Mouse (Mus musculus): ENCODE results near the gene Cwc25. TPM values are rescaled to one million over a fixed set of nuclear protein-coding genes. Genes with fewer than 3 reads are reported as not detected.

Cwc25 gene
- polyA plus RNA-seq, 1 experiment from 2014 or later, result 19.5 TPM

GRCm38 (mm10) chr11:97781832-97782563, 15.6 kb upstream of the Cwc25 start, which contains the start of gene Rpl23:
Gene Rpl23 (minus strand): TSS chr11:97782437.
- Histone ChIP-seq H3K36me3 (ENCODE audit: control insufficient read depth, insufficient read depth, low read length) (peaks cover 17% of the 10 kb centered on the region), H3K27me3 (ENCODE audit: control insufficient read depth, insufficient read depth, low read length) (no peaks in the 10 kb centered on the region), H3K4me2 (ENCODE audit: low read depth, low read length, severe bottlenecking) (peak within 1 kb of the TSS; percentile 74), H3K9ac (ENCODE audit: low read length) (peak within 1 kb of the TSS; percentile 98), H3K9me3 (ENCODE audit: control insufficient read depth, low read length) (no peaks in the 10 kb centered on the region), H3K4me3 (ENCODE audit: low read depth, low read length) (peak within 1 kb of the TSS; percentile 96), H3K4me1 (replicated peaks; ENCODE audit: control insufficient read depth, insufficient read depth, low read length) (peaks cover 7% of the 10 kb centered on the region; the same call in 1 of the 2 replicates), H3K27ac (ENCODE audit: low read depth, low read length) (peak within 1 kb of the TSS; percentile 90)
- ATAC-seq (replicated peaks; ENCODE audit: low FRiP score) (peak; percentile 96), DNase-seq (ENCODE audit: low spot score) (peak; percentile 100)
- WGBS, result under 1% methylated on average over 67 of the region's 67 CpGs

GRCm38 (mm10) chr11:97781478-97781831, 15.1 kb upstream of the Cwc25 start:
- H3K4me3 ChIP-seq (ENCODE audit: low read depth, low read length), result peak overlapping the region; percentile 96
- H3K9ac ChIP-seq (ENCODE audit: low read length), result peak overlapping the region; percentile 98
- H3K4me1 ChIP-seq (replicated peaks; ENCODE audit: control insufficient read depth, insufficient read depth, low read length), result peaks cover 7% of the 10 kb centered on the region; the same call in 1 of the 2 replicates
- peak overlapping the region; percentile 90; the same call in 1 of the 2 replicates for H3K27ac ChIP-seq (ENCODE audit: low read depth, low read length)
- H3K27me3 ChIP-seq (ENCODE audit: control insufficient read depth, insufficient read depth, low read length), result no peaks in the 10 kb centered on the region
- H3K9me3 ChIP-seq (ENCODE audit: control insufficient read depth, low read length), result no peaks in the 10 kb centered on the region
- WGBS, result 2% methylated on average over 11 of the region's 11 CpGs
- DNase-seq (ENCODE audit: low spot score), result no peak
- peaks cover 17% of the 10 kb centered on the region for H3K36me3 ChIP-seq (ENCODE audit: control insufficient read depth, insufficient read depth, low read length)
- H3K4me2 ChIP-seq (ENCODE audit: low read depth, low read length, severe bottlenecking), result peak overlapping the region; percentile 74
- ATAC-seq (replicated peaks; ENCODE audit: low FRiP score), result no peak

- Histone ChIP-seq H3K9ac (ENCODE audit: low read length) (no peak overlapping the region), H3K4me1 (replicated peaks; ENCODE audit: control insufficient read depth, insufficient read depth, low read length) (peaks cover 7% of the 10 kb centered on the region; the same call in 1 of the 2 replicates), H3K27me3 (ENCODE audit: control insufficient read depth, insufficient read depth, low read length) (no peaks in the 10 kb centered on the region), H3K4me2 (ENCODE audit: low read depth, low read length, severe bottlenecking) (0 out of 2 replicates have a peak overlapping the region, but pooled peaks have one; percentile 15), H3K36me3 (ENCODE audit: control insufficient read depth, insufficient read depth, low read length) (peaks cover 17% of the 10 kb centered on the region), H3K27ac (ENCODE audit: low read depth, low read length) (no peak overlapping the region), H3K9me3 (ENCODE audit: control insufficient read depth, low read length) (no peaks in the 10 kb centered on the region), H3K4me3 (ENCODE audit: low read depth, low read length) (no peak overlapping the region)
- no peak for ATAC-seq (replicated peaks; ENCODE audit: low FRiP score)
- DNase-seq (ENCODE audit: low spot score), result no peak
- WGBS, result 87% methylated on average over 2 of the region's 2 CpGs
Measured at GRCm38 (mm10) chr11:97779968-97780701, 13.8 kb upstream of the Cwc25 start.

GRCm38 (mm10) chr11:97778918-97779317, 12.6 kb upstream of the Cwc25 start:
- Histone ChIP-seq H3K4me1 (replicated peaks; ENCODE audit: control insufficient read depth, insufficient read depth, low read length) (peaks cover 7% of the 10 kb centered on the region; the same call in 1 of the 2 replicates), H3K9ac (ENCODE audit: low read length) (no peak overlapping the region), H3K9me3 (ENCODE audit: control insufficient read depth, low read length) (no peaks in the 10 kb centered on the region), H3K27ac (ENCODE audit: low read depth, low read length) (no peak overlapping the region), H3K4me3 (ENCODE audit: low read depth, low read length) (no peak overlapping the region), H3K27me3 (ENCODE audit: control insufficient read depth, insufficient read depth, low read length) (no peaks in the 10 kb centered on the region), H3K36me3 (ENCODE audit: control insufficient read depth, insufficient read depth, low read length) (peaks cover 17% of the 10 kb centered on the region), H3K4me2 (ENCODE audit: low read depth, low read length, severe bottlenecking) (no peak overlapping the region)
- DNase-seq (ENCODE audit: low spot score), result no peak
- WGBS, result 96% methylated on average over 1 of the region's 1 CpGs
- no peak for ATAC-seq (replicated peaks; ENCODE audit: low FRiP score)

- Histone ChIP-seq H3K27me3 (ENCODE audit: control insufficient read depth, insufficient read depth, low read length) (no peaks in the 10 kb centered on the region), H3K9me3 (ENCODE audit: control insufficient read depth, low read length) (no peaks in the 10 kb centered on the region), H3K9ac (ENCODE audit: low read length) (no peak overlapping the region), H3K4me3 (ENCODE audit: low read depth, low read length) (no peak overlapping the region), H3K36me3 (ENCODE audit: control insufficient read depth, insufficient read depth, low read length) (peaks cover 17% of the 10 kb centered on the region), H3K4me1 (replicated peaks; ENCODE audit: control insufficient read depth, insufficient read depth, low read length) (peaks cover 7% of the 10 kb centered on the region; the same call in 1 of the 2 replicates), H3K4me2 (ENCODE audit: low read depth, low read length, severe bottlenecking) (no peak overlapping the region), H3K27ac (ENCODE audit: low read depth, low read length) (no peak overlapping the region)
- 43% methylated on average over 2 of the region's 2 CpGs for WGBS
- peak; percentile 58 for DNase-seq (ENCODE audit: low spot score)
- no peak for ATAC-seq (replicated peaks; ENCODE audit: low FRiP score)
Measured at GRCm38 (mm10) chr11:97777129-97777529, 10.8 kb upstream of the Cwc25 start.

- no peaks in the 10 kb centered on the region for H3K27me3 ChIP-seq (ENCODE audit: control insufficient read depth, insufficient read depth, low read length)
- H3K27ac ChIP-seq (ENCODE audit: low read depth, low read length), result no peak overlapping the region
- H3K9me3 ChIP-seq (ENCODE audit: control insufficient read depth, low read length), result no peaks in the 10 kb centered on the region
- no peak for ATAC-seq (replicated peaks; ENCODE audit: low FRiP score)
- H3K4me3 ChIP-seq (ENCODE audit: low read depth, low read length), result no peak overlapping the region
- H3K4me1 ChIP-seq (replicated peaks; ENCODE audit: control insufficient read depth, insufficient read depth, low read length), result peaks cover 7% of the 10 kb centered on the region; the same call in 1 of the 2 replicates
- DNase-seq (ENCODE audit: low spot score), result no peak
- H3K36me3 ChIP-seq (ENCODE audit: control insufficient read depth, insufficient read depth, low read length), result peaks cover 17% of the 10 kb centered on the region
- no peak overlapping the region for H3K4me2 ChIP-seq (ENCODE audit: low read depth, low read length, severe bottlenecking)
- H3K9ac ChIP-seq (ENCODE audit: low read length), result no peak overlapping the region
- WGBS, result 58% methylated on average over 5 of the region's 5 CpGs
Measured at GRCm38 (mm10) chr11:97776497-97777128, 10.3 kb upstream of the Cwc25 start.

- H3K27me3 ChIP-seq (ENCODE audit: control insufficient read depth, insufficient read depth, low read length), result no peaks in the 10 kb centered on the region
- no peak within 1 kb of the TSS for H3K4me3 ChIP-seq (ENCODE audit: low read depth, low read length)
- H3K4me2 ChIP-seq (ENCODE audit: low read depth, low read length, severe bottlenecking), result no peak within 1 kb of the TSS
- WGBS, result 48% methylated on average over 17 of the region's 17 CpGs
- peaks cover 17% of the 10 kb centered on the region for H3K36me3 ChIP-seq (ENCODE audit: control insufficient read depth, insufficient read depth, low read length)
- H3K9ac ChIP-seq (ENCODE audit: low read length), result no peak within 1 kb of the TSS
- peaks cover 7% of the 10 kb centered on the region; the same call in 1 of the 2 replicates for H3K4me1 ChIP-seq (replicated peaks; ENCODE audit: control insufficient read depth, insufficient read depth, low read length)
- no peaks in the 10 kb centered on the region for H3K9me3 ChIP-seq (ENCODE audit: control insufficient read depth, low read length)
- DNase-seq (ENCODE audit: low spot score), result no peak
- no peak for ATAC-seq (replicated peaks; ENCODE audit: low FRiP score)
- H3K27ac ChIP-seq (ENCODE audit: low read depth, low read length), result no peak within 1 kb of the TSS
Measured at GRCm38 (mm10) chr11:97775808-97776496, 9.6 kb upstream of the Cwc25 start, which contains the start of gene 1700001P01Rik. Gene 1700001P01Rik (minus strand): TSS chr11:97775918.

- H3K4me1 ChIP-seq (replicated peaks; ENCODE audit: control insufficient read depth, insufficient read depth, low read length), result no peaks in the 10 kb centered on the region
- H3K27me3 ChIP-seq (ENCODE audit: control insufficient read depth, insufficient read depth, low read length), result no peaks in the 10 kb centered on the region
- H3K4me2 ChIP-seq (ENCODE audit: low read depth, low read length, severe bottlenecking), result no peak overlapping the region
- ATAC-seq (replicated peaks; ENCODE audit: low FRiP score) (no peak), DNase-seq (ENCODE audit: low spot score) (no peak)
- no peak overlapping the region for H3K9ac ChIP-seq (ENCODE audit: low read length)
- H3K36me3 ChIP-seq (ENCODE audit: control insufficient read depth, insufficient read depth, low read length), result peaks cover 14% of the 10 kb centered on the region
- WGBS, result 78% methylated on average over 13 of the region's 13 CpGs
- no peak overlapping the region for H3K4me3 ChIP-seq (ENCODE audit: low read depth, low read length)
- no peaks in the 10 kb centered on the region for H3K9me3 ChIP-seq (ENCODE audit: control insufficient read depth, low read length)
- no peak overlapping the region for H3K27ac ChIP-seq (ENCODE audit: low read depth, low read length)
Measured at GRCm38 (mm10) chr11:97775186-97775585, 8.8 kb upstream of the Cwc25 start.
